Mouse (Mus musculus): ENCODE measurements at regions not wholly inside any gene's neighbourhood (a gene's known extent, or its start where the extent isn't known, plus 50 kb on each side); places are given as distances from the start of the nearest gene placed in this dataset.

GRCm38 (mm10) chr7:75943844-75944243 is 95.7 kb downstream of the Klhl25 start:
- dilution Hi-C loops (cut with MboI; ENCODE audit: extremely low pct_ligation_motif_present, extremely low pct_unique_long_range_greater_than_20kb, low sequenced_read_pairs): no loop called here
- TF ChIP-seq ZNF384 (IDR thresholded peaks at IDR 0.05; ENCODE audit: low read depth, low read length) (no peak), ZC3H11A (IDR thresholded peaks at IDR 0.05; ENCODE audit: low read depth, low read length) (no peak), MXI1 (IDR thresholded peaks at IDR 0.05; ENCODE audit: low read depth, low read length) (no peak), RCOR1 (conservative IDR thresholded peaks at IDR 0.05; ENCODE audit: low read depth, low read length) (no peak), E2F4 (IDR thresholded peaks at IDR 0.05; ENCODE audit: insufficient replicate concordance, low read depth, low read length) (no peak), HCFC1 (IDR thresholded peaks at IDR 0.05; ENCODE audit: low read depth, low read length) (no peak), EP300 (IDR thresholded peaks at IDR 0.05; ENCODE audit: low read length) (no peak), SIN3A (IDR thresholded peaks at IDR 0.05; ENCODE audit: low read length) (no peak), MAX (IDR thresholded peaks at IDR 0.05; ENCODE audit: low read length) (no peak), MAFK (IDR thresholded peaks at IDR 0.05; ENCODE audit: insufficient replicate concordance, low read length) (no peak), POLR2A (IDR thresholded peaks at IDR 0.05; ENCODE audit: low read depth, low read length) (no peak)
- Histone ChIP-seq H3K27ac (ENCODE audit: insufficient read depth, low read depth) (no peak overlapping the region), H3K9me3 (replicated peaks; ENCODE audit: low read length) (peaks cover 5% of the 10 kb centered on the region), H3K9ac (ENCODE audit: insufficient read depth, low read depth) (no peak overlapping the region), H3K4me3 (replicated peaks in 1 of 3; ENCODE audit: low read depth in 2 of 3, low read length in 2 of 3, poor library complexity in 1 of 3) (no peak overlapping the region), H3K36me3 (replicated peaks in 1 of 2; ENCODE audit: control insufficient read depth in 1 of 2, insufficient read depth in 1 of 2, low read length in 1 of 2) (no peaks in the 10 kb centered on the region), H3K4me1 (ENCODE audit: control insufficient read depth in 1 of 2, insufficient read depth in 2 of 2) (no peaks in the 10 kb centered on the region), H3K4me2 (ENCODE audit: insufficient read depth, low read depth, poor library complexity, severe bottlenecking) (no peak overlapping the region), H3K79me2 (replicated peaks; ENCODE audit: control insufficient read depth, extremely low read depth, insufficient read depth, poor library complexity, severe bottlenecking) (no peaks in the 10 kb centered on the region), H3K27me3 (replicated peaks) (peaks cover 30% of the 10 kb centered on the region)
- no peak for DNase-seq (ENCODE audit: extremely low read depth)
- in situ Hi-C loops (cut with MboI; ENCODE audit: low pct_ligation_motif_present, low pct_unique_long_range_greater_than_20kb, low sequenced_read_pairs): no loop called here

GRCm38 (mm10) chr7:75955671-75956070 is 107.6 kb downstream of the Klhl25 start:
- DNase-seq (ENCODE audit: extremely low read depth): no peak
- dilution Hi-C loops (cut with MboI; ENCODE audit: extremely low pct_ligation_motif_present, extremely low pct_unique_long_range_greater_than_20kb, low sequenced_read_pairs): no loop called here
- no peak for TF ChIP-seq CHD1 (IDR thresholded peaks at IDR 0.05; ENCODE audit: low read depth, low read length)
- TF ChIP-seq MAFK (IDR thresholded peaks at IDR 0.05; ENCODE audit: insufficient replicate concordance, low read length): no peak
- no peak for TF ChIP-seq BHLHE40 (IDR thresholded peaks at IDR 0.05; ENCODE audit: low read depth, low read length)
- no peak for TF ChIP-seq ZMIZ1 (IDR thresholded peaks at IDR 0.05; ENCODE audit: low read depth, low read length)
- TF ChIP-seq TBP (conservative IDR thresholded peaks at IDR 0.05; ENCODE audit: low read depth, low read length): no peak
- no peaks in the 10 kb centered on the region for H3K4me1 ChIP-seq (ENCODE audit: control insufficient read depth in 1 of 2, insufficient read depth in 2 of 2)
- in situ Hi-C loops (cut with MboI; ENCODE audit: low pct_ligation_motif_present, low pct_unique_long_range_greater_than_20kb, low sequenced_read_pairs): no loop called here
- no peak overlapping the region for H3K27ac ChIP-seq (ENCODE audit: insufficient read depth, low read depth)
- H3K4me2 ChIP-seq (ENCODE audit: insufficient read depth, low read depth, poor library complexity, severe bottlenecking): no peak overlapping the region
- no peaks in the 10 kb centered on the region for H3K9me3 ChIP-seq (replicated peaks; ENCODE audit: low read length)
- no peak overlapping the region for H3K9ac ChIP-seq (ENCODE audit: insufficient read depth, low read depth)
- no peak overlapping the region for H3K4me3 ChIP-seq (replicated peaks in 1 of 3; ENCODE audit: low read depth in 2 of 3, low read length in 2 of 3, poor library complexity in 1 of 3)
- peaks cover 76% of the 10 kb centered on the region for H3K27me3 ChIP-seq (replicated peaks)
- H3K79me2 ChIP-seq (replicated peaks; ENCODE audit: control insufficient read depth, extremely low read depth, insufficient read depth, poor library complexity, severe bottlenecking): no peaks in the 10 kb centered on the region
- no peaks in the 10 kb centered on the region for H3K36me3 ChIP-seq (replicated peaks in 1 of 2; ENCODE audit: control insufficient read depth in 1 of 2, insufficient read depth in 1 of 2, low read length in 1 of 2)

- Histone ChIP-seq H3K9ac (ENCODE audit: insufficient read depth, low read depth) (no peak overlapping the region), H3K27ac (ENCODE audit: insufficient read depth, low read depth) (no peak overlapping the region), H3K4me2 (ENCODE audit: insufficient read depth, low read depth, poor library complexity, severe bottlenecking) (no peak overlapping the region), H3K36me3 (replicated peaks in 1 of 2; ENCODE audit: control insufficient read depth in 1 of 2, insufficient read depth in 1 of 2, low read length in 1 of 2) (no peaks in the 10 kb centered on the region), H3K79me2 (replicated peaks; ENCODE audit: control insufficient read depth, extremely low read depth, insufficient read depth, poor library complexity, severe bottlenecking) (no peaks in the 10 kb centered on the region), H3K4me3 (replicated peaks in 1 of 3; ENCODE audit: low read depth in 2 of 3, low read length in 2 of 3, poor library complexity in 1 of 3) (no peak overlapping the region), H3K4me1 (ENCODE audit: control insufficient read depth in 1 of 2, insufficient read depth in 2 of 2) (no peaks in the 10 kb centered on the region), H3K27me3 (replicated peaks) (peaks cover 78% of the 10 kb centered on the region), H3K9me3 (replicated peaks; ENCODE audit: low read length) (no peaks in the 10 kb centered on the region)
- in situ Hi-C loops (cut with MboI; ENCODE audit: low pct_ligation_motif_present, low pct_unique_long_range_greater_than_20kb, low sequenced_read_pairs) (no loop called here), dilution Hi-C loops (cut with MboI; ENCODE audit: extremely low pct_ligation_motif_present, extremely low pct_unique_long_range_greater_than_20kb, low sequenced_read_pairs) (no loop called here)
- DNase-seq (ENCODE audit: extremely low read depth): no peak
- TF ChIP-seq POLR2A (IDR thresholded peaks at IDR 0.05; ENCODE audit: low read depth, low read length) (no peak), TCF12 (IDR thresholded peaks at IDR 0.05; ENCODE audit: low read depth, low read length) (no peak), ZNF384 (IDR thresholded peaks at IDR 0.05; ENCODE audit: low read depth, low read length) (no peak), JUND (conservative IDR thresholded peaks at IDR 0.05; ENCODE audit: low read depth, low read length) (no peak), PAX5 (IDR thresholded peaks at IDR 0.05; ENCODE audit: low read length) (no peak), CHD1 (IDR thresholded peaks at IDR 0.05; ENCODE audit: low read depth, low read length) (no peak), ETS1 (conservative IDR thresholded peaks at IDR 0.05; ENCODE audit: low read depth, low read length) (no peak), KAT2A (IDR thresholded peaks at IDR 0.05; ENCODE audit: insufficient replicate concordance, low read length) (no peak)
Measured at GRCm38 (mm10) chr7:75957366-75957765, 109.3 kb downstream of the Klhl25 start.
